Mouse (Mus musculus) inflammation-experienced regulatory T-cells, adult 16 weeks (primary cell): Measurements from ENCODE around the gene Coro6. TPM values are rescaled to one million over a fixed set of nuclear protein-coding genes. Genes with fewer than 3 reads are reported as not detected.

Experiments
- polyA plus RNA-seq: library from polyadenylated mRNA; unstranded; fragments of 100-300 nt; shearing (Covaris generic); gene quantifications from one replicate; pipeline ENCODE4 v1.2.1, GENCODE M21; 2017

The Coro6 gene
- not detected for polyA plus RNA-seq

GRCm38 (mm10) chr11:77462283-77463100 lies at the start of gene Coro6:
Gene Coro6, plus strand, starts transcription at chr11:77462411.

DNA sequence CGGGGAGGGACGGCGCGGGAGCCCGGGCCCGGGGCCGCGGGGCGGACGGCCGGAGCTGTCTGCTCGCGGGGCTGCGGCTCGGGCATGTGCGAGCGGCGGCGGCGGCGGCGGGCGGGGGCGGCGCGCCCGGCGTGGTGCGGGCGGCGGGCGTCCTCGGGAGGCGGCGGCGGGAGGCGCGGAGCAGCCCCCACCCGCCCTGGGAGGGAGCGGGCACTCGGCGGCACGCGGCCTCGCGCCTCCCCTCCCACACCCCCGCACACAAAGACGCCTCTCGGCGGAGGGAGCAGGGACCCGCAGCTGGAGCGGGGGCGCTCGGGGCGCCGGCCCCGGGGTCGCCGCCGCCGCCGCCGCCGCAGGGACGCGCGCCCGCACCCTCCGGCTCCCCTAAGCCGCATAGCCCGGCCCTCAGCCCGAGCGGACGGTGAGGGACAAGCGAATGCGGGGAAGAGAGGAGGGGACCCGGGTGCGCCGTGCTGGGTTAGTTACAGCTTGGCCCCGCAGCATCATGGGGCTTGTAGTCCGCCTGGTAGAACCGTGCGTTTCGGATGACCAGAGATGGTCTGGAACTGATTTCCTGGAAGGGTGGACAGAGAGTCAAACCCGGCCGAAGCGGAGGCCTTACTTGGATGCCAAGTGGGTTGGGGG lies 27.5 kb downstream of the Coro6 start, which contains the start of gene Ankrd13b:
Ankrd13b (minus strand) TSS at position 88 of the 645 bp plus-strand sequence.

DNA sequence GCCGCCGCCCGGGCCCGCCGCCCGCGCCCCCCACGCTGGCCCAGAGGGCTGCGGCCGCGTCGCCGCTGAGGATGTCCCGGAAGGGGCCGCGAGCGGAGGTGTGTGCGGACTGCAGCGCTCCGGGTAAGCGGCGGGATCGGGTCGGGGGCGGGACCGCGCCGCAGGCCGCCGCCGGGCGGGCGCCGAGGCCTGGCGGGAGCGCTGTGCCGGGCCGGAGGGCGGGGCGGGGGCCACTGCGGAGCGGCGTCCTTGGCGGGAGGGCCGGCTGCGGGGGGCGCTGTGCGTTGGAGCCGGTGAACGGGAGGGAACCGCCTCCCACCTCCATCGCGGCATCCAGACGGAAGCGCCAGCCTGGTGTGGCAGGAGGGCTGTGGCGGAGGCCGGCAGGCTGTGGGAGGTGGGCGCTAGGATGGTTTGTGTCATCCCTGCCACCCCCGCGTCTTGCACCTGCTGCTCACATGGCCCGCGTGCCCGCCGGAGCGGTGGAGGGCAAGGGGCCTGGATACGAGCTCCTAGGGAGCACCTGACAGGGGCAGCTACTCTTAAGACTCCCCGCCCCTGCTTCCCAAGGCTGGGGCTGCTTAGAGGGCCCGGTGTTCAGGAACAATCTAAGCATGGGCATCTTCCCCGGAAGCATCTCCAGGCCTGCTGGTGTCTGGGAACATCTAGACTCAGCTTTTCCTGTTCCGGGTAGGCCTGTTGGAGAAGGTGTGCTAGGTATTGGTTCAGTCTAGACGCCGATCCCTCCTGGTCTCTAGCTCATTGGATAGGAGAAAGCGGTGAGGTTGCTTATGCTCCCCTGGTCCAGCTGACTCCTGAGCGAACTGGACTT lies 31.5 kb downstream of the Coro6 start, which contains the start of gene Git1:
Git1 (plus strand) TSS at position 51 of the 832 bp plus-strand sequence.

GRCm38 (mm10) chr11:77514832-77515636 lies 52.8 kb downstream of the Coro6 start, which contains the start of gene Abhd15:
Gene Abhd15, plus strand, starts transcription at chr11:77515121.

GRCm38 (mm10) chr11:77515637-77516552 lies 53.7 kb downstream of the Coro6 start, which contains the start of gene Trp53i13:
Gene Trp53i13, minus strand, starts transcription at chr11:77515980.

DNA sequence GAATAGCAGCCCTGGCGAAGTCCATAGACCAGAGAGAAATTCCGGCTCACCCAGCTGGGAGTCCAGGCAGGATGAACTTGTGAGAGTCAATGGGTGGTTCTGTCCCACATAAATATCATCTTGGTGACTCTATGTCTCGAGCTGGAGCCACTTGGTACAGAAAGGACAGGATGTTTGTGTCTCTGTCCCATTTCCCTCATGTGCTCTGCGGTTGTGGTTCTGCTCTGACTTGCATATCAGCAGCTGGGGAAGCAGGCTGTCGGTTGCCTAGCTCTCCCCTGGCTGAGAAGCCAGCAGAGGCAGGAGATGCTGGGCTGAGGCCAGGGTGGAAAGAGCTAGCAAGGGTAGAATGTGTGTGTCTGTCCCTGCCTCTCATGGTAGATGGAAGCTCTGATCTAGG lies 56.8 kb downstream of the Coro6 start, which contains the start of gene Gm10392:
Gm10392 (minus strand) TSS at position 156 of the 400 bp plus-strand sequence.

Other genes starting within 250 kb of the Coro6 start
- gene Ssh2, start 246.1 kb upstream of the Coro6 start, polyA plus RNA-seq = 167 TPM
- gene Ankrd13b, start 27.3 kb downstream of the Coro6 start, polyA plus RNA-seq = 1.5 TPM
- gene Git1, start 31.2 kb downstream of the Coro6 start, polyA plus RNA-seq = 5.2 TPM
- 0.72 TPM for gene Abhd15, start 52.7 kb downstream of the Coro6 start, polyA plus RNA-seq
- 24.0 TPM for gene Trp53i13, start 53.6 kb downstream of the Coro6 start, polyA plus RNA-seq
- gene Gm10392, start 56.8 kb downstream of the Coro6 start, polyA plus RNA-seq = not detected
- 6.8 TPM for gene Taok1, start 145.4 kb downstream of the Coro6 start, polyA plus RNA-seq
- 90.6 TPM for gene Nufip2, start 223.7 kb downstream of the Coro6 start, polyA plus RNA-seq